ENCODE assay signal across 8 mouse cellular contexts in the genomic region with DNA sequence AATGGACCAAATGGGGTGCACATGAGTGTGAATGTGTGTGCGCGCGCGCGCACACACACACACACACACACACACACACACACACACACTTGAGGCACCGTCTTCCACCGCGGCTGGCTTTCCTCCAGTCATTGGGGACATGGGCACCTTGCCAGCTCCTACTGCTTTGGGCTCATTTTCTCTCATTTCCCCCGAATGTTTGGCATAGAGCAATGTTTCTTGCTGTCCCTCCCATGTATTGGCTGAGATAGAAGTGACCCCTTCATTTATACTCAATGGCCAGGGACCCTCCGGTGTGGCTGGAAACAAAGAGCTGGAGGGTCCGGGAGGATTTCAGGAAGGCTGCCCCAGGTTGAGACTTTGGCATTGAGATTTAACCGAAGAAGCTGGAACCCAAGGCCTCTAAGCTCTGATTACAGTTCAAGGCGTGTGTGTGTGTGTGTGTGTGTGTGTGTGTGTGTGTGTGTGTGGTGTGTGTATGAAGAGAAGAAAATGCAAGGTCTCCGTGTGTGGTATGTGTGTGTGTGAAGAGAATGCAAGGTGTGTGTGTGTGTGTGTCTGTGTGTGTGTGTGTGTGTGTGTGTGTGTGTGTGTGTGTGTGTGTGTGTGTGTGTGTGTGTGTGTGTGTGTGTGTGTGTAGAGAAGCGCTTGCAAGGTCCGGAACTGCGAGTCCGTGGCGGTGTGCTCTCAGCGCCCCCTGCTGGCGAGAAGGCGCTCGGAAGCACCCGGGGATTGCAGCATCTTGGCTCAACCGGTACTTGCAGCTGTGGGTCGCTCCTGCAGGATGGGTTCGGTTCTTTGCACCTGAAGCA. TPM values are rescaled to one million over a fixed set of nuclear protein-coding genes. Genes with fewer than 3 reads are reported as not detected.
DNase-seq lines count a peak whose midpoint lies in the region; ATAC-seq and TF ChIP-seq lines count a peak whose summit lies in the region.

No protein-coding gene starts in this region.

- 45% methylated on average over 26 of the region's 27 CpGs for WGBS in forebrain, embryonic 11.5 days
- 33% methylated on average over 27 of the region's 27 CpGs for WGBS in heart, embryonic 15.5 days
- 39% methylated on average over 27 of the region's 27 CpGs for WGBS in liver, embryonic 14.5 days (ENCODE audit: insufficient replicate concordance)
- 50% methylated on average over 23 of the region's 27 CpGs for WGBS in neural tube, embryonic 11.5 days
- 40% methylated on average over 25 of the region's 27 CpGs for WGBS in stomach, embryonic 15.5 days

- peak overlapping the region; percentile 26; the same call in 1 of the 2 replicates for H3K4me3 ChIP-seq in brown adipose tissue, adult 24 weeks (ENCODE audit: insufficient read depth, low read depth, low read length)
- H3K4me3 ChIP-seq in forebrain, embryonic 11.5 days (ENCODE audit: low read depth, low read length) = no peak overlapping the region
- H3K4me3 ChIP-seq in heart, embryonic 15.5 days = no peak overlapping the region
- no peak overlapping the region for H3K4me3 ChIP-seq in liver, embryonic 14.5 days (ENCODE audit: insufficient read depth in 1 of 2, low read depth in 2 of 2, low read length in 2 of 2)
- no peak overlapping the region for H3K4me3 ChIP-seq in neural tube, embryonic 11.5 days (ENCODE audit: low read depth, low read length)
- H3K4me3 ChIP-seq in stomach, embryonic 15.5 days (replicated peaks) = no peak overlapping the region

- no peaks in the 10 kb centered on the region for H3K4me1 ChIP-seq in brown adipose tissue, adult 24 weeks (ENCODE audit: control insufficient read depth, insufficient read depth, insufficient read length, low read length)
- no peaks in the 10 kb centered on the region for H3K4me1 ChIP-seq in forebrain, embryonic 11.5 days (replicated peaks; ENCODE audit: control insufficient read depth, insufficient read depth, low read length)
- peaks cover 4% of the 10 kb centered on the region for H3K4me1 ChIP-seq in heart, embryonic 15.5 days (replicated peaks)
- H3K4me1 ChIP-seq in liver, embryonic 14.5 days (replicated peaks; ENCODE audit: control insufficient read depth in 2 of 2, insufficient read depth in 2 of 2, low read length in 1 of 2) = peaks cover 16% of the 10 kb centered on the region in 2 experiments
- H3K4me1 ChIP-seq in neural tube, embryonic 11.5 days (ENCODE audit: control insufficient read depth, insufficient read depth, low read length) = no peaks in the 10 kb centered on the region
- peaks cover 4% of the 10 kb centered on the region; the same call in 1 of the 2 replicates for H3K4me1 ChIP-seq in stomach, embryonic 15.5 days

- TF ChIP-seq EP300 in liver, embryonic 14.5 days (IDR thresholded peaks at IDR 0.05; ENCODE audit: low read depth) = no peak

- TF ChIP-seq CTCF in liver, embryonic 14.5 days (IDR thresholded peaks at IDR 0.05; ENCODE audit: low read depth) = peak; percentile 95

- no peak overlapping the region for H3K9ac ChIP-seq in forebrain, embryonic 11.5 days (ENCODE audit: low read length)
- no peak overlapping the region for H3K9ac ChIP-seq in heart, embryonic 15.5 days
- H3K9ac ChIP-seq in liver, embryonic 14.5 days (replicated peaks) = no peak overlapping the region
- no peak overlapping the region for H3K9ac ChIP-seq in neural tube, embryonic 11.5 days (ENCODE audit: low read length)
- no peak overlapping the region for H3K9ac ChIP-seq in stomach, embryonic 15.5 days

- DNase-seq in forebrain, embryonic 11.5 days (ENCODE audit: low spot score) = peak; percentile 93
- peak; percentile 83 for DNase-seq in kidney, postnatal 14 days
- peak in 1 of 3 experiments; percentile 45 for DNase-seq in liver, embryonic 14.5 days (ENCODE audit: low read depth in 3 of 3, low spot score in 3 of 3)
- DNase-seq in neural tube, embryonic 11.5 days (ENCODE audit: low spot score) = peak; percentile 83

- H3K9me3 ChIP-seq in forebrain, embryonic 11.5 days (ENCODE audit: control insufficient read depth, low read length) = no peaks in the 10 kb centered on the region
- H3K9me3 ChIP-seq in heart, embryonic 15.5 days (replicated peaks) = no peaks in the 10 kb centered on the region
- no peaks in the 10 kb centered on the region for H3K9me3 ChIP-seq in liver, embryonic 14.5 days (ENCODE audit: control insufficient read depth, low read length)
- H3K9me3 ChIP-seq in neural tube, embryonic 11.5 days (ENCODE audit: control insufficient read depth, low read length) = no peaks in the 10 kb centered on the region
- H3K9me3 ChIP-seq in stomach, embryonic 15.5 days = no peaks in the 10 kb centered on the region

- H3K36me3 ChIP-seq in forebrain, embryonic 11.5 days (ENCODE audit: control insufficient read depth, insufficient read depth, low read length) = no peaks in the 10 kb centered on the region
- H3K36me3 ChIP-seq in heart, embryonic 15.5 days = no peaks in the 10 kb centered on the region
- H3K36me3 ChIP-seq in liver, embryonic 14.5 days (replicated peaks; ENCODE audit: control insufficient read depth, insufficient read depth, low read depth) = no peaks in the 10 kb centered on the region
- H3K36me3 ChIP-seq in neural tube, embryonic 11.5 days (ENCODE audit: control insufficient read depth, insufficient read depth, low read length) = no peaks in the 10 kb centered on the region
- H3K36me3 ChIP-seq in stomach, embryonic 15.5 days = no peaks in the 10 kb centered on the region

- H3K27me3 ChIP-seq in forebrain, embryonic 11.5 days (ENCODE audit: control insufficient read depth, insufficient read depth, low read length) = no peaks in the 10 kb centered on the region
- no peaks in the 10 kb centered on the region for H3K27me3 ChIP-seq in heart, embryonic 15.5 days
- no peaks in the 10 kb centered on the region for H3K27me3 ChIP-seq in liver, embryonic 14.5 days (ENCODE audit: control insufficient read depth, insufficient read depth, low read length)
- no peaks in the 10 kb centered on the region for H3K27me3 ChIP-seq in neural tube, embryonic 11.5 days (ENCODE audit: control insufficient read depth, insufficient read depth, low read length)
- H3K27me3 ChIP-seq in stomach, embryonic 15.5 days (replicated peaks) = no peaks in the 10 kb centered on the region

- ATAC-seq in CD4-positive, CD25-positive, alpha-beta regulatory T cell, adult 4 months = peak; percentile 78
- ATAC-seq in forebrain, embryonic 11.5 days (replicated peaks; ENCODE audit: low FRiP score) = 0 out of 2 replicates have a peak, but pooled peaks have one; percentile 49
- ATAC-seq in heart, embryonic 15.5 days (replicated peaks; ENCODE audit: insufficient number of reproducible peaks, insufficient read depth, low FRiP score, low read depth) = no peak
- no peak for ATAC-seq in liver, embryonic 14.5 days (ENCODE audit: insufficient read depth)
- ATAC-seq in neural tube, embryonic 11.5 days (ENCODE audit: insufficient read depth, low FRiP score, low TSS enrichment) = no peak
- ATAC-seq in stomach, embryonic 15.5 days (ENCODE audit: insufficient read depth, low FRiP score, low read depth) = 0 out of 2 replicates have a peak, but pooled peaks have one; percentile 60

- H3K4me2 ChIP-seq in forebrain, embryonic 11.5 days (ENCODE audit: low read depth, low read length, severe bottlenecking) = peak overlapping the region; percentile 29; the same call in 1 of the 2 replicates
- peak overlapping the region; percentile 45 for H3K4me2 ChIP-seq in heart, embryonic 15.5 days
- H3K4me2 ChIP-seq in liver, embryonic 14.5 days (ENCODE audit: low read depth) = peak overlapping the region; percentile 12; the same call in 1 of the 2 replicates
- no peak overlapping the region for H3K4me2 ChIP-seq in neural tube, embryonic 11.5 days (ENCODE audit: low read depth)
- H3K4me2 ChIP-seq in stomach, embryonic 15.5 days = peak overlapping the region; percentile 44

- no peak overlapping the region for H3K27ac ChIP-seq in brown adipose tissue, adult 24 weeks (replicated peaks; ENCODE audit: low read depth, low read length)
- no peak overlapping the region for H3K27ac ChIP-seq in forebrain, embryonic 11.5 days (ENCODE audit: low read depth, low read length)
- no peak overlapping the region for H3K27ac ChIP-seq in heart, embryonic 15.5 days
- H3K27ac ChIP-seq in liver, embryonic 14.5 days = no peak overlapping the region
- no peak overlapping the region for H3K27ac ChIP-seq in neural tube, embryonic 11.5 days (ENCODE audit: low read depth, low read length)
- H3K27ac ChIP-seq in stomach, embryonic 15.5 days = no peak overlapping the region

RNA-seq across cellular contexts. Expression of gene Adpgk, which starts 9.3 kb away (rescaled TPM):
- 10 to 100 TPM in 1 of 2 experiments, 1 to 10 TPM in 1; 8.0 to 13.8 TPM for polyA plus RNA-seq in CD4-positive, CD25-positive, alpha-beta regulatory T cell, adult 4 months (2017; shearing (Covaris generic))
- 9.3 and 9.7 TPM in 2 replicates for polyA plus RNA-seq in brown adipose tissue, adult 24 weeks (2012; ENCODE audit: insufficient read depth, insufficient read length, missing spikeins)
- 39.2 and 40.4 TPM in 2 replicates for polyA plus RNA-seq in forebrain, embryonic 11.5 days (2014; fragmentation: Nextera tagmentation; extraction: Ambion mirVana)
- 17.8 and 24.3 TPM in 2 replicates for polyA plus RNA-seq in heart, embryonic 15.5 days (2015; fragmentation: Nextera tagmentation; extraction: Ambion mirVana)
- 10.5 and 14.0 TPM in 2 replicates for polyA plus RNA-seq in liver, embryonic 14.5 days (2012; rRNA removed)
- 17.6 and 18.5 TPM in 2 replicates for polyA plus RNA-seq in liver, embryonic 14.5 days (2014; fragmentation: Nextera tagmentation; extraction: Ambion mirVana)
- polyA plus RNA-seq in neural tube, embryonic 11.5 days (2014; fragmentation: Nextera tagmentation; extraction: Ambion mirVana) = 48.6 and 50.0 TPM in 2 replicates
- 32.0 and 39.0 TPM in 2 replicates for polyA plus RNA-seq in stomach, embryonic 15.5 days (2015; fragmentation: Nextera tagmentation; extraction: Ambion mirVana)

Comparison
In these comparisons a context has a peak if more than half of its experiments do, and no peak if none do; other contexts are left out.
1. ATAC-seq: peak in CD4-positive, CD25-positive, alpha-beta regulatory T cell, adult 4 months (single experiment), forebrain, embryonic 11.5 days (single experiment) and stomach, embryonic 15.5 days (single experiment); none in heart, embryonic 15.5 days (single experiment), liver, embryonic 14.5 days (single experiment) and neural tube, embryonic 11.5 days (single experiment).